Mouse (Mus musculus) small intestine, adult 2 months (tissue): ENCODE results near the gene Ewsr1. TPM values are rescaled to one million over a fixed set of nuclear protein-coding genes. Genes with fewer than 3 reads are reported as not detected.
A peak's percentile ranks its signal among the peaks of the same experiment; 100 is the strongest.

ENCODE experiments used
- H3K27ac ChIP-seq: fragments of 200-500 bp; 2 replicates; pipeline ENCODE4 v1.5.1; 2012; ENCODE audit warnings: low read depth, low read length, control low read depth, inconsistent platforms; ENCODE audit not compliant: insufficient read depth
- H3K27me3 ChIP-seq: fragments of 200-500 bp; 2 replicates; pipeline ENCODE4 v1.6.1; 2012; ENCODE audit warnings: mild to moderate bottlenecking, moderate library complexity, low read length, inconsistent platforms; ENCODE audit not compliant: control insufficient read depth, insufficient read depth
- H3K36me3 ChIP-seq: fragments of 200-500 bp; 2 replicates; pipeline ENCODE4 v1.6.1; 2012; ENCODE audit warnings: mild to moderate bottlenecking, low read length, control low read depth, inconsistent platforms; ENCODE audit not compliant: control insufficient read depth, insufficient read depth
- H3K4me1 ChIP-seq: fragments of 200-500 bp; 2 replicates; pipeline ENCODE4 v1.6.1; 2012; ENCODE audit warnings: low read length, inconsistent platforms, mixed read lengths; ENCODE audit not compliant: control insufficient read depth, insufficient read depth, insufficient read length
- H3K4me3 ChIP-seq: fragments of 200-500 bp; 2 replicates; pipeline ENCODE4 v1.5.1; 2012; ENCODE audit warnings: low read depth, mild to moderate bottlenecking, control low read depth, inconsistent platforms, low read length, moderate library complexity
- CTCF ChIP-seq: fragments of 200-500 bp; IDR thresholded peaks from 2 replicates; pipeline ENCODE4 v1.5.1; 2012; ENCODE audit warnings: low read depth, mild to moderate bottlenecking, control low read depth, inconsistent platforms, low read length, moderate library complexity, mixed read lengths; ENCODE audit not compliant: insufficient replicate concordance, insufficient read length; ENCODE audit errors: extremely low read depth
- POLR2A ChIP-seq: fragments of 200-500 bp; IDR thresholded peaks from 2 replicates; pipeline ENCODE4 v1.6.1; 2012; ENCODE audit warnings: low read depth, mild to moderate bottlenecking, control low read depth, inconsistent platforms, low read length, moderate library complexity
- WGBS: fragments of 180-500 bp; shearing (Covaris S2); methylation state at CpG from one replicate; pipeline ENCODE4 v1.1.7; 2018; 5-methylcytosine and 5-hydroxymethylcytosine counted together
- polyA plus RNA-seq: library from polyadenylated mRNA; depleted of rRNA; stranded (reverse); fragments of >200 nt; gene quantifications from 2 replicates; pipeline ENCODE4 v1.2.3, GENCODE M21; 2012

Gene Ewsr1
- polyA plus RNA-seq, 1 experiment: 396 TPM

GRCm38 (mm10) chr11:5109441-5109840 is 10.4 kb upstream of the Ewsr1 start:
- no peak overlapping the region for H3K27ac ChIP-seq
- 86% methylated on average over 8 of the region's 8 CpGs for WGBS
- H3K4me1 ChIP-seq: no peaks in the 10 kb centered on the region
- no peak overlapping the region for H3K4me3 ChIP-seq
- H3K36me3 ChIP-seq: 0 out of 2 replicates have a peak, but pooled peaks cover 4% of the 10 kb centered on the region
- TF ChIP-seq CTCF: no peak
- no peak for TF ChIP-seq POLR2A
- H3K27me3 ChIP-seq: no peaks in the 10 kb centered on the region

- Histone ChIP-seq H3K27ac (no peak overlapping the region), H3K4me3 (no peak overlapping the region), H3K27me3 (no peaks in the 10 kb centered on the region), H3K4me1 (peaks cover 8% of the 10 kb centered on the region; the same call in 1 of the 2 replicates), H3K36me3 (peaks cover 8% of the 10 kb centered on the region; the same call in 1 of the 2 replicates)
- TF ChIP-seq CTCF (no peak), POLR2A (no peak)
- WGBS: 100% methylated on average over 4 of the region's 4 CpGs
These were observed 5.0 kb upstream of the Ewsr1 start for GRCm38 (mm10) chr11:5103986-5104509.

GRCm38 (mm10) chr11:5102384-5102783 is 3.3 kb upstream of the Ewsr1 start:
- TF ChIP-seq CTCF (no peak), POLR2A (no peak)
- Histone ChIP-seq H3K4me1 (peaks cover 8% of the 10 kb centered on the region; the same call in 1 of the 2 replicates), H3K27ac (no peak overlapping the region), H3K4me3 (no peak overlapping the region), H3K27me3 (no peaks in the 10 kb centered on the region), H3K36me3 (peaks cover 8% of the 10 kb centered on the region; the same call in 1 of the 2 replicates)
- 90% methylated on average over 7 of the region's 7 CpGs for WGBS

GRCm38 (mm10) chr11:5101641-5102040 is 2.6 kb upstream of the Ewsr1 start:
- no peaks in the 10 kb centered on the region for H3K27me3 ChIP-seq
- TF ChIP-seq CTCF (no peak), POLR2A (no peak)
- no peak overlapping the region for H3K27ac ChIP-seq
- H3K4me3 ChIP-seq: no peak overlapping the region
- H3K36me3 ChIP-seq: peaks cover 8% of the 10 kb centered on the region; the same call in 1 of the 2 replicates
- WGBS: 80% methylated on average over 6 of the region's 6 CpGs
- H3K4me1 ChIP-seq: peaks cover 8% of the 10 kb centered on the region; the same call in 1 of the 2 replicates

GRCm38 (mm10) chr11:5100801-5101200 is 1.7 kb upstream of the Ewsr1 start:
- H3K36me3 ChIP-seq: peaks cover 8% of the 10 kb centered on the region; the same call in 1 of the 2 replicates
- WGBS: 23% methylated on average over 5 of the region's 5 CpGs
- no peak overlapping the region for H3K27ac ChIP-seq
- TF ChIP-seq POLR2A (no peak), CTCF (no peak)
- H3K27me3 ChIP-seq: no peaks in the 10 kb centered on the region
- peaks cover 8% of the 10 kb centered on the region; the same call in 1 of the 2 replicates for H3K4me1 ChIP-seq
- H3K4me3 ChIP-seq: no peak overlapping the region; the same call in 1 of the 2 replicates

GRCm38 (mm10) chr11:5100283-5100682 is 1.2 kb upstream of the Ewsr1 start:
- Histone ChIP-seq H3K27ac (peak overlapping the region; percentile 69), H3K27me3 (no peaks in the 10 kb centered on the region), H3K4me3 (peak overlapping the region; percentile 92), H3K4me1 (peaks cover 8% of the 10 kb centered on the region; the same call in 1 of the 2 replicates), H3K36me3 (peaks cover 8% of the 10 kb centered on the region; the same call in 1 of the 2 replicates)
- no peak for TF ChIP-seq CTCF
- TF ChIP-seq POLR2A: no peak
- under 1% methylated on average over 7 of the region's 7 CpGs for WGBS

- peak overlapping the region; percentile 92 for H3K4me3 ChIP-seq
- TF ChIP-seq POLR2A (peak; percentile 79), CTCF (no peak)
- H3K4me1 ChIP-seq: peaks cover 8% of the 10 kb centered on the region; the same call in 1 of the 2 replicates
- H3K27me3 ChIP-seq: no peaks in the 10 kb centered on the region
- under 1% methylated on average over 31 of the region's 31 CpGs for WGBS
- peak overlapping the region; percentile 69 for H3K27ac ChIP-seq
- peaks cover 6% of the 10 kb centered on the region; the same call in 1 of the 2 replicates for H3K36me3 ChIP-seq
These were observed 614 bp upstream of the Ewsr1 start for GRCm38 (mm10) chr11:5099576-5100183.
